Mouse (Mus musculus) erythroblast, embryonic 14.5 days (primary cell): ENCODE data around the gene Gm10053. TPM values are rescaled to one million over a fixed set of nuclear protein-coding genes. Genes with fewer than 3 reads are reported as not detected.
"Not testable (repeated sequence)": the region's sequence is repeated elsewhere in the genome, so short reads cannot be mapped to it uniquely, and the experiment has no call there.

ENCODE experiments used
- H3K27me3 ChIP-seq: 2 replicates; pipeline ENCODE4 v1.6.1; 2012; ENCODE audit warnings: inconsistent platforms; ENCODE audit not compliant: control insufficient read depth
- H3K36me3 ChIP-seq: 2 replicates; pipeline ENCODE4 v1.6.1; 2012; ENCODE audit warnings: mild to moderate bottlenecking, inconsistent platforms; ENCODE audit not compliant: control insufficient read depth
- H3K4me1 ChIP-seq: 2 replicates; pipeline ENCODE4 v1.6.1; 2012; ENCODE audit warnings: inconsistent platforms; ENCODE audit not compliant: control insufficient read depth
- H3K4me3 ChIP-seq: replicated peaks from 2 replicates; pipeline ENCODE3; 2012; ENCODE audit warnings: moderate library complexity, mild to moderate bottlenecking, inconsistent platforms
- H3K9me3 ChIP-seq: 2 replicates; pipeline ENCODE4 v1.6.1; 2012; ENCODE audit warnings: low read length, inconsistent platforms, mixed read lengths; ENCODE audit not compliant: control insufficient read depth
- GATA1 ChIP-seq: IDR thresholded peaks from 2 replicates; pipeline ENCODE4 v1.6.1; 2012; ENCODE audit warnings: low read length, inconsistent platforms, mixed read lengths
- TAL1 ChIP-seq: IDR thresholded peaks from 3 replicates; pipeline ENCODE4 v1.6.1; 2012; ENCODE audit warnings: low read length, inconsistent platforms, mixed read lengths
- polyA plus RNA-seq: library from polyadenylated mRNA; stranded (reverse); fragments of >175 nt; gene quantifications from 2 replicates; pipeline ENCODE4 v1.2.3, GENCODE M21; 2012

Gene Gm10053
- polyA plus RNA-seq: 0.11 TPM in 1 of 2 replicates, not detected in the other

GRCm38 (mm10) chr19:24875129-24875870, at the start of gene Gm10053:
Gene Gm10053 (plus strand): TSS chr19:24875686.
- not testable (repeated sequence) for H3K27me3 ChIP-seq, H3K4me1 ChIP-seq, H3K36me3 ChIP-seq, H3K4me3 ChIP-seq, H3K9me3 ChIP-seq

DNA sequence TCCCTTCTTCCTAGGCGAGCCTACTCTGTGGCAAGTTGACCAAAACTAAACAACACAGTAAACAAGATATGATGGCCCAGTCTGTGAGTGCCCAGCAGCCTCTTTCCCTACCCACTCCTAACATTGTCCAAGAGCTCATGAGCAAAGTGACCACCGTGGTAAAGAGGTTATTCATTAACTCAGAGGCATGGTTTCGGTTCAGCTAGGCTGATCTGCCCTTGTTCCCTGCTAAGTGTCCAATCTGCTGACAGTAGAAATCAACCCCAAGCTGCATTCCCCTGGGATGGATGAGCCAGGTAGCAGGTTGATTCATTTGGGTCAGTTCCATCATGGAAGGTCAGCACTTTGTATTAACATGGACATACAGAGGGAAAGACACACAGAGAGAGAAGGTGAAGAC, 33.4 kb upstream of the Gm10053 start:
- Histone ChIP-seq H3K9me3 (no peaks in the 10 kb centered on the region), H3K27me3 (no peaks in the 10 kb centered on the region), H3K4me3 (no peak overlapping the region), H3K4me1 (no peaks in the 10 kb centered on the region), H3K36me3 (no peaks in the 10 kb centered on the region)
- no peak for TF ChIP-seq GATA1
- TF ChIP-seq TAL1: no peak

GRCm38 (mm10) chr19:24845007-24845546, 30.4 kb upstream of the Gm10053 start:
- no peak overlapping the region for H3K4me3 ChIP-seq
- H3K4me1 ChIP-seq: no peaks in the 10 kb centered on the region
- H3K9me3 ChIP-seq: no peaks in the 10 kb centered on the region
- TF ChIP-seq GATA1: no peak
- no peak for TF ChIP-seq TAL1
- no peaks in the 10 kb centered on the region for H3K27me3 ChIP-seq
- no peaks in the 10 kb centered on the region for H3K36me3 ChIP-seq

- TF ChIP-seq TAL1: no peak
- TF ChIP-seq GATA1: no peak
- Histone ChIP-seq H3K4me3 (no peak overlapping the region), H3K36me3 (no peaks in the 10 kb centered on the region), H3K27me3 (no peaks in the 10 kb centered on the region), H3K9me3 (no peaks in the 10 kb centered on the region), H3K4me1 (no peaks in the 10 kb centered on the region)
Observed at GRCm38 (mm10) chr19:24848345-24848744, 27.1 kb upstream of the Gm10053 start.

DNA sequence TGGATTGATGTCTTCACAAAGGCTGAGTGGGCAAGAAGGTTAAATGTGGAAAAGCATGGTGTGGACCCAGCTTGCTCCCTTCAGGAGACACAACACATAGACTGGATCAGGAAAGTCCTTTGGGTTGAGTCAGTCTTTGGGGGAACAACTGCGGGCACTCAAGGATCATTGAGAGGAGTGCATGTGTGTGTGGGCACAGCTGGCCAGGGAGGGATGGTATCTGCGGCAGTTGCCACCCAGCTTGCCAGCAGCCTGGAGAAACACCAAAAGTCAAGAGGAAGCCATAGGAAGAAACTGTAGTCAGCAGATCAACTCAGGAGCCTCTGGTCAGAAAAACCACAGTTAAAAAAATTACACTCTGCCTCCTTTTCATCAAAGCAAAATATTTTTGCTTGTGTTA, 26.6 kb upstream of the Gm10053 start:
- Histone ChIP-seq H3K36me3 (no peaks in the 10 kb centered on the region), H3K9me3 (no peaks in the 10 kb centered on the region), H3K27me3 (no peaks in the 10 kb centered on the region), H3K4me1 (no peaks in the 10 kb centered on the region), H3K4me3 (no peak overlapping the region)
- TF ChIP-seq GATA1 (no peak), TAL1 (no peak)

GRCm38 (mm10) chr19:24851456-24852315, 23.8 kb upstream of the Gm10053 start:
- Histone ChIP-seq H3K4me1 (no peaks in the 10 kb centered on the region), H3K9me3 (no peaks in the 10 kb centered on the region), H3K36me3 (no peaks in the 10 kb centered on the region), H3K4me3 (no peak overlapping the region), H3K27me3 (no peaks in the 10 kb centered on the region)
- TF ChIP-seq TAL1 (no peak), GATA1 (no peak)

GRCm38 (mm10) chr19:24861276-24861611, 14.2 kb upstream of the Gm10053 start:
- no peaks in the 10 kb centered on the region for H3K9me3 ChIP-seq
- H3K36me3 ChIP-seq: no peaks in the 10 kb centered on the region
- H3K4me1 ChIP-seq: no peaks in the 10 kb centered on the region
- TF ChIP-seq GATA1 (no peak), TAL1 (no peak)
- H3K4me3 ChIP-seq: no peak overlapping the region
- H3K27me3 ChIP-seq: peaks cover 33% of the 10 kb centered on the region

DNA sequence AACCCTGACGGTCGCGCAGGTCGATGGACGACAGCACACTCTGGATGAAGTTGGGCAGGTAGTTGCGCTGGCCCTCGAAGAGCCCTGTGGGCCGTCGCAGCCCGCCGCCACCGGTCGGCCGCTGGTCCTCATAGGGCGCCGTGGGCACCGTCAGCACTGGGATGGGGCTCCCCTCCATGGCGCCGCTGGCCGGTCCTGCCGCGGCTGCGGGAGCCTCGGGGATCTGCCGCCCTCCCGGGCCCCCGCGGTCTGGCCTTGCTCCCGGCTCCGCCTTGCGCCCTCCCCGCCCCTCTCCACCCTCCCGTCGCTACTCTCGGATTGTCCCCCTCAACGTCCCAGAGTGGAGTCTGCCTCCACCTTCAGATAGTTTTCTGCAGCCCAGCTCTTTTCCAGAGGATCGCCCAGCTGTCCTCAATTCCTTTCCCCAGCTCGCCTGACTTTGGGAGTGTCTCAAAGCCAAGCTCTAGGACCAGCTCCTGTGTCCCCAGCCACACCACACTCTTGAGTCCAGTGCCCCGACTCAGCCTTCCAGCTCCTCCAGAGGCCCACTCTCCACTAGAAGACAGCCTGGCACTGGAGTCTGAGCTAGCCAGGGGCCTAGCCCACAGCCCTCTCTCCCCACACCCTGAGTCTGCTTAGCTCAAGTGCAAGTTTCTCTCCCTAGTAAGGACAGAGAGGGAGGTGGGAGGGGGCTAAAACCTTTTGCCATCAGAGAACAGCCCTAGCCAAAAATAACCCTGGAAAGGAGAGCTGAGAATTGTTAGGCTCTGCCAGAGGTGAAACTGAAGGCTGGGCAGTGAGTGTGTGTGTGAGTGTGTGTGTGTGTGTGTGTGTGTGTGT, 13.7 kb upstream of the Gm10053 start, which contains the start of gene Pgm5:
TSS of gene Pgm5 (minus strand) at position 244 of the 840 bp plus-strand sequence.
- Histone ChIP-seq H3K4me1 (no peaks in the 10 kb centered on the region), H3K27me3 (peaks cover 33% of the 10 kb centered on the region), H3K4me3 (no peak within 1 kb of the TSS), H3K36me3 (no peaks in the 10 kb centered on the region), H3K9me3 (no peaks in the 10 kb centered on the region)
- TF ChIP-seq TAL1: no peak
- no peak for TF ChIP-seq GATA1
